Mouse (Mus musculus) cortical plate, adult 2 months (tissue): ENCODE data around the gene Shroom3. TPM values are rescaled to one million over a fixed set of nuclear protein-coding genes. Genes with fewer than 3 reads are reported as not detected.

Experiments used
- H3K27ac ChIP-seq: fragments of 200-500 bp; 2 replicates; pipeline ENCODE4 v1.5.1; 2012; ENCODE audit warnings: low read length, control low read depth, inconsistent platforms; ENCODE audit not compliant: insufficient read depth
- H3K4me1 ChIP-seq: fragments of 200-500 bp; 2 replicates; pipeline ENCODE4 v1.6.1; 2011; ENCODE audit warnings: low read length; ENCODE audit not compliant: control insufficient read depth, insufficient read depth
- H3K4me3 ChIP-seq: fragments of 200-500 bp; 2 replicates; pipeline ENCODE4 v1.5.1; 2011; ENCODE audit warnings: mild to moderate bottlenecking, low read length, control low read depth; ENCODE audit not compliant: insufficient read depth
- CTCF ChIP-seq: fragments of 200-500 bp; IDR thresholded peaks from 2 replicates; pipeline ENCODE4 v1.5.1; 2011; ENCODE audit warnings: mild to moderate bottlenecking, control low read depth, low read length; ENCODE audit not compliant: insufficient read depth; ENCODE audit errors: extremely low read depth
- POLR2A ChIP-seq: fragments of 200-500 bp; IDR thresholded peaks from 2 replicates; pipeline ENCODE4 v1.6.1; 2011; ENCODE audit warnings: mild to moderate bottlenecking, low read length, control low read depth; ENCODE audit not compliant: insufficient read depth; ENCODE audit errors: extremely low read depth
- polyA plus RNA-seq: library from polyadenylated mRNA; depleted of rRNA; stranded (reverse); fragments of >200 nt; gene quantifications from 2 replicates; pipeline ENCODE4 v1.2.3, GENCODE M21; 2012

The Shroom3 gene
- polyA plus RNA-seq, 1 experiment, result 1.9 TPM

GRCm38 (mm10) chr5:92714886-92715285, 31.7 kb downstream of the Shroom3 start:
- no peaks in the 10 kb centered on the region for H3K4me1 ChIP-seq
- no peak overlapping the region for H3K27ac ChIP-seq

GRCm38 (mm10) chr5:92715319-92715718, 32.1 kb downstream of the Shroom3 start:
- H3K4me3 ChIP-seq, result no peak overlapping the region
- H3K27ac ChIP-seq, result no peak overlapping the region
- TF ChIP-seq POLR2A, result no peak
- no peak for TF ChIP-seq CTCF
- no peaks in the 10 kb centered on the region for H3K4me1 ChIP-seq

More at GRCm38 (mm10) chr5:92714886-92715285, 31.7 kb downstream of the Shroom3 start:
- no peak for TF ChIP-seq CTCF
- no peak for TF ChIP-seq POLR2A
- H3K4me3 ChIP-seq, result no peak overlapping the region

- TF ChIP-seq CTCF (no peak), POLR2A (no peak)
- Histone ChIP-seq H3K4me1 (no peaks in the 10 kb centered on the region), H3K27ac (no peak overlapping the region), H3K4me3 (no peak overlapping the region)
Measured at GRCm38 (mm10) chr5:92715890-92716289, 32.7 kb downstream of the Shroom3 start.

- H3K4me1 ChIP-seq, result no peaks in the 10 kb centered on the region
- no peak overlapping the region for H3K4me3 ChIP-seq
- H3K27ac ChIP-seq, result no peak overlapping the region
- no peak for TF ChIP-seq CTCF
- TF ChIP-seq POLR2A, result no peak
Measured at GRCm38 (mm10) chr5:92717666-92718360, 34.6 kb downstream of the Shroom3 start.

GRCm38 (mm10) chr5:92718856-92719255, 35.6 kb downstream of the Shroom3 start:
- Histone ChIP-seq H3K4me1 (no peaks in the 10 kb centered on the region), H3K27ac (no peak overlapping the region), H3K4me3 (no peak overlapping the region)
- TF ChIP-seq CTCF, result no peak
- TF ChIP-seq POLR2A, result no peak

- TF ChIP-seq POLR2A (no peak), CTCF (no peak)
- no peaks in the 10 kb centered on the region for H3K4me1 ChIP-seq
- H3K4me3 ChIP-seq, result no peak overlapping the region
- no peak overlapping the region for H3K27ac ChIP-seq
Measured at GRCm38 (mm10) chr5:92721610-92722009, 38.4 kb downstream of the Shroom3 start.

- Histone ChIP-seq H3K4me3 (no peak overlapping the region), H3K4me1 (no peaks in the 10 kb centered on the region), H3K27ac (no peak overlapping the region)
- peak; percentile 73 for TF ChIP-seq CTCF
- TF ChIP-seq POLR2A, result no peak
Measured at GRCm38 (mm10) chr5:92725935-92726334, 42.7 kb downstream of the Shroom3 start.

GRCm38 (mm10) chr5:92728252-92728828, 45.1 kb downstream of the Shroom3 start:
- H3K4me3 ChIP-seq, result no peak overlapping the region
- TF ChIP-seq POLR2A (no peak), CTCF (peak; percentile 91)
- no peak overlapping the region for H3K27ac ChIP-seq
- H3K4me1 ChIP-seq, result no peaks in the 10 kb centered on the region

GRCm38 (mm10) chr5:92729221-92729620, 46.0 kb downstream of the Shroom3 start:
- TF ChIP-seq CTCF (no peak), POLR2A (no peak)
- Histone ChIP-seq H3K27ac (no peak overlapping the region), H3K4me1 (no peaks in the 10 kb centered on the region), H3K4me3 (no peak overlapping the region)

GRCm38 (mm10) chr5:92741802-92742201, 58.6 kb downstream of the Shroom3 start:
- no peak overlapping the region for H3K27ac ChIP-seq
- TF ChIP-seq CTCF (no peak), POLR2A (no peak)
- no peaks in the 10 kb centered on the region for H3K4me1 ChIP-seq
- H3K4me3 ChIP-seq, result no peak overlapping the region
